Mouse (Mus musculus) midbrain, embryonic 16.5 days (tissue): Measurements from ENCODE around the gene Chad. TPM values are rescaled to one million over a fixed set of nuclear protein-coding genes. Genes with fewer than 3 reads are reported as not detected.
A peak's percentile ranks its signal among the peaks of the same experiment; 100 is the strongest.

Experiments used
- ATAC-seq: fragments of 200-750 bp; cut with Nextera tagmentation; 2 replicates; pipeline ENCODE4 v1.8.0; 2017; ENCODE audit warnings: moderate TSS enrichment
- H3K27ac ChIP-seq: fragments of 300-500 bp; sonication (generic); 2 replicates; pipeline ENCODE4 v1.5.1; 2014; ENCODE audit warnings: mild to moderate bottlenecking, low read length, mixed read lengths
- H3K27me3 ChIP-seq: fragments of 300-500 bp; sonication (generic); 2 replicates; pipeline ENCODE4 v1.6.1; 2014; ENCODE audit warnings: low read depth, low read length, mixed read lengths; ENCODE audit not compliant: control insufficient read depth, insufficient read depth
- H3K36me3 ChIP-seq: fragments of 300-500 bp; sonication (generic); 2 replicates; pipeline ENCODE4 v1.6.1; 2014; ENCODE audit warnings: mild to moderate bottlenecking, low read length, moderate library complexity, mixed read lengths; ENCODE audit not compliant: control insufficient read depth, insufficient read depth
- H3K4me1 ChIP-seq: fragments of 300-500 bp; sonication (generic); 2 replicates; pipeline ENCODE4 v1.6.1; 2014; ENCODE audit warnings: mild to moderate bottlenecking, low read length, mixed read lengths; ENCODE audit not compliant: control insufficient read depth, insufficient read depth
- H3K4me2 ChIP-seq: fragments of 300-500 bp; sonication (generic); 2 replicates; pipeline ENCODE4 v1.6.1; 2014; ENCODE audit warnings: mild to moderate bottlenecking, low read length, mixed read lengths
- H3K4me3 ChIP-seq: fragments of 300-500 bp; sonication (generic); 2 replicates; pipeline ENCODE4 v1.5.1; 2014; ENCODE audit warnings: low read depth, mild to moderate bottlenecking, low read length, moderate library complexity, mixed read lengths
- H3K9ac ChIP-seq: fragments of 300-500 bp; sonication (generic); 2 replicates; pipeline ENCODE4 v1.6.1; 2014; ENCODE audit warnings: low read depth, low read length, mixed read lengths
- H3K9me3 ChIP-seq: fragments of 300-500 bp; sonication (generic); replicated peaks from 2 replicates; pipeline ENCODE4 v1.6.1; 2014; ENCODE audit warnings: mild to moderate bottlenecking, low read length, mixed read lengths; ENCODE audit not compliant: control insufficient read depth, poor library complexity, severe bottlenecking
- WGBS: fragments of 180-500 bp; shearing (Covaris S2); extraction: QIAGEN DNeasy Blood & Tissue Kit; methylation state at CpG from one replicate; pipeline ENCODE4 v1.1.7; 2014; 5-methylcytosine and 5-hydroxymethylcytosine counted together
- polyA plus RNA-seq: library from polyadenylated mRNA; unstranded; fragments of >200 nt; fragmentation: Nextera tagmentation; extraction: Ambion mirVana; gene quantifications from 2 replicates; pipeline ENCODE4 v1.2.1, GENCODE M21; 2015

Gene Chad
- polyA plus RNA-seq: 0.43 and 0.61 TPM in 2 replicates

DNA sequence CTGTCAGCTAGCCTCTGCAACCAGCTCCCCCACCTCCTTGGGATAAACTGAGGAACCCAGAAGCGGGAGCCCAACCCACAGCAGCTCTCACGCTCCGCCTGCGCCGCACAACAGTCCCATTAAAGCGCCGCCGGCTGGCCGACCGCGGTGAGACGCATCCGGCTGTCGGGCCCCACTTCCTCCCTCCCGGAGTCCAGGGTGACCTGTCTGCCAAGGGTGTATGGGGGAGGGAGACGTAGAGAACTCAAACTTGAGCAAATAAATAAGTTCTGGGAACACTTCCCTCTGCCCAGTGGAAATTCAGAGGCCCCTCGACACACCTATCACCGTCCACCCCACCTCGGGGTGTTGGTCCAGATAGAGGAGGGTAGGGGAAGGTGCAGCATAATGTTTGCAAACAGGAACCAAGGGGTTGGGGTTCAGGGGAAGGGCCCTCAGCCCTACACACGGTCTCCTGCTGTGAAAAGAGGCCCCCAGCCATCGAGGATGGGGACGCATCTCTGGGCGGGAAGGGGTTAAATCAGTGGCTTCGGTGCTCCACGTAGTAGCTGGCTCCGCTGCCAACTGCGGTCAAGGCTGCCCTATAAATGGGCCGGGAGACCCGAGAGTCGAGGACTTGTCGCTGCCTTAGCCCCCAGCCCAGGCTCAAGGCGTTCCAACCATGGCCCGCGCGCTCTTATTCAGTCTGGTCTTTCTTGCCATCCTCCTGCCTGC lies at the start of gene Chad:
TSS of gene Chad (plus strand) at position 611 of the 714 bp plus-strand sequence.
- peak within 1 kb of the TSS; percentile 48 for H3K9ac ChIP-seq
- H3K4me2 ChIP-seq: peak within 1 kb of the TSS; percentile 58
- H3K4me3 ChIP-seq: peak within 1 kb of the TSS; percentile 33
- 0 out of 2 replicates have a peak, but pooled peaks have one; percentile 21 for ATAC-seq
- H3K27me3 ChIP-seq: peaks cover 25% of the 10 kb centered on the region
- WGBS: 5% methylated on average over 35 of the region's 35 CpGs
- peaks cover 11% of the 10 kb centered on the region for H3K4me1 ChIP-seq
- no peaks in the 10 kb centered on the region for H3K9me3 ChIP-seq
- no peak within 1 kb of the TSS for H3K27ac ChIP-seq
- no peaks in the 10 kb centered on the region for H3K36me3 ChIP-seq

DNA sequence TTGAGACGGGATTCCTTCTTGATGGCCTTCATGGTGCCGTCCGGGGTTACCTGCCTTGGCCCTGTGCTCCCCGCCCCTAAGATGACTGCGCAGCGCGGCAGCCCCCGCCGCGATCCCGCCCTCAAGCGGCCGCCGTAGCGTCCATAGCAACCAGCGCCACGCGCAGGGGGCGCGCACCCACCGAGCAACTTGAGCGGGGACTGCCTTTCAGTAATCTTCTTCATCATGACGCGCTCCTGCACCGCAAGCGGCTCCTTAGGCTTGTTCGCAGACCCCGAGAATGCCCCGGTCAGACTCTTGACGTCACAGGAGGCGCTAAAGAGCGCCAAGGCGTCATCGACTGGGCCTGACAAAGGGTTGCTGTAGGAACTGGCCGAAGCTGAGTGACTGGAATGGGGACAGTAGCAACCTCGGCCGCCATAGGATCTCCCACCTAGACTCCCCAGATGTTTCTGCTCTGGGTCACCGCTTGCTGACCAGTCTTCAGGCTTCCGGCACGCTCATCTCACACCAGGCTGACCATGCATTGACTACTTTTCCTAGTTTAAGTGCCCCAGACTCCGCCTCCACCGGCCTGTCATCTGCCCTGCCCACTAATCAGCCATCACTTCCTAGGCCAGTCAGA lies 43.5 kb upstream of the Chad start, which contains the start of gene Mycbpap:
TSS of gene Mycbpap (minus strand) at position 524 of the 625 bp plus-strand sequence.
- Histone ChIP-seq H3K36me3 (no peaks in the 10 kb centered on the region), H3K4me2 (peak within 1 kb of the TSS; percentile 89), H3K4me3 (peak within 1 kb of the TSS; percentile 54), H3K4me1 (peaks cover 11% of the 10 kb centered on the region; the same call in 1 of the 2 replicates), H3K27me3 (no peaks in the 10 kb centered on the region; the same call in 1 of the 2 replicates), H3K9me3 (no peaks in the 10 kb centered on the region), H3K27ac (0 out of 2 replicates have a peak within 1 kb of the TSS, but pooled peaks have one; percentile 29), H3K9ac (peak within 1 kb of the TSS; percentile 69)
- 1% methylated on average over 42 of the region's 42 CpGs for WGBS
- ATAC-seq: peak; percentile 81

DNA sequence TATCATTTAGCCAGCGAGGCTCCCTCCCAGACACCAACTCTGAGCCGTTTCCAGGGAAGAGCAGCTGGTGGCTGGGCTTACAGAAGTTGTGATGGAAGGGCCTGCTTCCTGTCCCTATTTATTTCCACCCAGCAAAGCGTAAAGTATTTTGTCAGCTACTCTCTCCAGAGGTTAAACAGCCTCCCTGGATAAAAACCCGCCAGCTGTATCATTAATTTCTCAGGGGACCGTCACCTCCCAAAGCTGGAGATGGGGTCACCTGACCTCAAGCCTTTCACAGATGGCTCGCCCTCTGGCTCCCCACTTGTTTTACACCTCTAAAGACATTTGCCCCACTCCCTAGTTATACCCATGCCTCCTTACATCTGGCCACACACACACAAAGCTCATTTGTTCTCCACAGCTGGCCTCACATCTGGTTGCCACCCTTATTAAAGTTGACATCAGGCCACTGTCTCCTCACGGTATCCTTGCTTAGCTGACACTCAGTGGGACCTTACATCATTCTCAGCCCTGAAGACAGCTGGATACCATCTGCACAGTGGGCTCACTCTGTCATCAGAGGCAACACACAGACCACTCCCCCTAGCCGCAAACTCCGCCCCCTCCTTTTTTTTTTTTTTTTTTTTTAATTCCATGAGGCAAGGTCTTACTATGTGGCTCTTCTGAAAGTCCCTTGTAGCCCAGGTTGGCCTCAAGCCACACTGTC lies 38.5 kb upstream of the Chad start:
- Histone ChIP-seq H3K36me3 (no peaks in the 10 kb centered on the region), H3K9ac (no peak overlapping the region), H3K27me3 (no peaks in the 10 kb centered on the region), H3K4me2 (no peak overlapping the region), H3K4me1 (peaks cover 7% of the 10 kb centered on the region; the same call in 1 of the 2 replicates), H3K9me3 (no peaks in the 10 kb centered on the region), H3K27ac (no peak overlapping the region), H3K4me3 (no peak overlapping the region)
- no peak for ATAC-seq
- WGBS: 44% methylated on average over 9 of the region's 9 CpGs

DNA sequence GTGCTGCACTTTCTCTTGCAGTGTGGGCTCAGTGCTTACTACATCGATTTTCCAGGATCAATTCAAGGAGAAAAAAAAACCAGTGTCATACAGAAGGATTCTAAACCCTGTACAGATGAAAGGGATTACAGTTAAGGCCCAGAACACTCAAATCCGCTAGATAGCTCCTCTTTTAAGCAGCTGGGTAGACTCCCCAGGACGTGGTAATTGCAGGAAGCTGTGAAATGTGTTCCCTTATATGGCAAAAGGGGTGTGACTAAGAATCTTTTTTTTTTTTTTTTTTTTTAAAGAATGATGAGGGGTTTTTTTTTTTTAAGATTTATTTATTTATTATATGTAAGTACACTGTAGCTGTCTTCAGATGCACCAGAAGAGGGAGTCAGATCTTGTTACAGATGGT lies 36.0 kb upstream of the Chad start:
- Histone ChIP-seq H3K27ac (peak overlapping the region; percentile 38; the same call in 1 of the 2 replicates), H3K4me3 (no peak overlapping the region), H3K9me3 (no peaks in the 10 kb centered on the region), H3K36me3 (no peaks in the 10 kb centered on the region), H3K4me2 (no peak overlapping the region), H3K27me3 (no peaks in the 10 kb centered on the region), H3K4me1 (no peaks in the 10 kb centered on the region; the same call in 1 of the 2 replicates), H3K9ac (no peak overlapping the region)
- 29% methylated on average over 3 of the region's 3 CpGs for WGBS
- no peak for ATAC-seq

DNA sequence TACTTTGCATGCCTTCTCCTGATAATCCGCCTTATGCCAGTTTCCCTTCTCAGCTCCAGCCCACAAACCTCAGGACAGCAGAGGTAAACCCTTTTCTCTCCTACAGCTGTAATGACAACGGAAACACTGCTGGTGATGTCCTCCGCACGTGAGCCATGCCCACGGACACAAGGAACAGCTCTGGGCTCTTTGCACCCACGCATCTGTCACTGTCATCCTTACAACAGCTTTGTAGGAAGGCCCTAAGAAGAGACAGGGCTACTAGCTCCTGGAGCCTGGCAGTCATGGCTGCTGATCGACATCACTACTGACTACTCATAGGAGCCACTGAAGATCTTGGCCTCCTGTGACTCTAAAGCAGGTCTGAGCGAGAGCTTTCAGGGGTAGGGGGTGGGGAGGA lies 31.7 kb upstream of the Chad start:
- no peak overlapping the region for H3K9ac ChIP-seq
- WGBS: 82% methylated on average over 8 of the region's 8 CpGs
- no peak for ATAC-seq
- no peak overlapping the region for H3K4me3 ChIP-seq
- no peak overlapping the region for H3K4me2 ChIP-seq
- H3K27ac ChIP-seq: no peak overlapping the region
- no peaks in the 10 kb centered on the region for H3K36me3 ChIP-seq
- H3K9me3 ChIP-seq: no peaks in the 10 kb centered on the region
- no peaks in the 10 kb centered on the region; the same call in 1 of the 2 replicates for H3K4me1 ChIP-seq
- H3K27me3 ChIP-seq: no peaks in the 10 kb centered on the region

DNA sequence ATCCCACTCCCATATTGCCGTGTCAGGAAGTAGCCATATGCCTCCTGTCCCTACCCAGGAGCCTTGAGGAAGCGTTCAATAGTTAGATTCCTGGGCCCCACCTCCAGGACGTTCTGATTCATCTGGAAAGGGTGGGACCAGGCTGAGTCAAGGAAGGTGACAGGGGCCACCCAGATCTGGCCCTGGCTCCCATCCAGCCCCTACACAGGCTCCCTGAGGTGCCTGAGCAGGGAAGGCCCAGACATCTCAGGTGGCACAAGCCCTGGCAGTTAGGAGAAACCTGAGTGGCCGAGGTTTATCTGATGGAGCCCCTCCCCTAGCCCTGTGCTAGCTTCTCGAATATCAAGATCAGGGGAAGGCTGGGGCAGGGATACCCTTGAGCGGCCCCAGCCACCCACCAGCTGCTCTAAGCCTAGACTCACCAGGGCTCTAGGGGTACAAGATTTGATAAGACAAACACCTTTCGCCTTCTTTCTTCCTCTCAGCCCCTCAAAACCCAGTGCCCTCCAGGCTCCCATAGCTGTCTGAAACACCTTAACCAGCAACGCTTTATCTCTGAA lies 26.0 kb upstream of the Chad start:
- Histone ChIP-seq H3K4me3 (no peak overlapping the region), H3K4me2 (no peak overlapping the region), H3K27me3 (no peaks in the 10 kb centered on the region), H3K9me3 (no peaks in the 10 kb centered on the region), H3K36me3 (peaks cover 4% of the 10 kb centered on the region; the same call in 1 of the 2 replicates), H3K27ac (no peak overlapping the region), H3K4me1 (no peaks in the 10 kb centered on the region), H3K9ac (no peak overlapping the region)
- WGBS: 69% methylated on average over 8 of the region's 8 CpGs
- ATAC-seq: no peak

DNA sequence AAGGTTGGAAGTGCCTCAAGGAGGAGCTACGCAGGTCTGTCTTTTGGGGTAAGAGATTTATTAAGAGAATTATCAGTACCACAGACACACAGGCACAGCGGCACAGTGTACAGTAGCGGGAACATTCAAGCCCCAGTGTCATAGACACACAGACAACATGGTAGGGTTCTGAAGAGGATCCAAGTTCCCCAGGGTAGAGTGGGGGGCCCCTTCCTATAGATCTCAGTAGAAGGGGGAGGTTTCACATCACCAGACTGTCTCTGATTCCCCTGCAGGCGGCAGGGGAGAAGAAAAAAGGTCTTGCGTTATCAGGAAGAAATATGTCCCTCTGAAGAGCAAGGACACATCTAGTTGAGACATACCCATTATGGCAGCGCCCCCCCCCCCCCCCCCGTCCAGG lies 25.1 kb upstream of the Chad start:
- WGBS: 76% methylated on average over 7 of the region's 7 CpGs
- Histone ChIP-seq H3K4me1 (no peaks in the 10 kb centered on the region), H3K9ac (no peak overlapping the region), H3K4me3 (no peak overlapping the region), H3K36me3 (peaks cover 5% of the 10 kb centered on the region; the same call in 1 of the 2 replicates), H3K9me3 (no peaks in the 10 kb centered on the region), H3K27ac (no peak overlapping the region), H3K27me3 (no peaks in the 10 kb centered on the region), H3K4me2 (no peak overlapping the region)
- ATAC-seq: no peak

DNA sequence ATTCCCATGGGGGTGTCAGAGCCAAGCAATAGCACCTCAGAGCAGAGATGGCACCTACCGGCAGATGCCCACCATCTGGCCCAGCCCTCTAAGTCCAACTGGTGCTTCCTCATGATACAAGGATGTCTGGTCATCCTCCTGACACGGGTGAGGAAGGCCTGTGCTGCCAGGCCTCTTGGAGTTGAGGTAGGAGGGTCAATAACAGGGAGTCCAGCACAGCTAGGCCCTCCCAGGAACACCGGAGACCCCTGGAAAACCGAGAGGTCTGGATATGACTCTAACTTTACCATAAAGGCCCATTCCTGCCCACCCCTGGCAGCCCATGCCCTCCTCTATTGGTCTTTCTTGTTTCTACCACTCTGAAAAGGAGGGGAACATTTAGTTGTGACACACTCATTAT lies 22.4 kb upstream of the Chad start:
- no peaks in the 10 kb centered on the region for H3K9me3 ChIP-seq
- no peaks in the 10 kb centered on the region for H3K27me3 ChIP-seq
- no peak overlapping the region for H3K27ac ChIP-seq
- H3K4me2 ChIP-seq: no peak overlapping the region
- H3K4me3 ChIP-seq: no peak overlapping the region
- no peak for ATAC-seq
- H3K36me3 ChIP-seq: peaks cover 5% of the 10 kb centered on the region; the same call in 1 of the 2 replicates
- peaks cover under 1% of the 10 kb centered on the region for H3K4me1 ChIP-seq
- WGBS: 89% methylated on average over 4 of the region's 4 CpGs
- H3K9ac ChIP-seq: no peak overlapping the region
